10 mouse cellular contexts compared by ENCODE assay signal in the genomic region with DNA sequence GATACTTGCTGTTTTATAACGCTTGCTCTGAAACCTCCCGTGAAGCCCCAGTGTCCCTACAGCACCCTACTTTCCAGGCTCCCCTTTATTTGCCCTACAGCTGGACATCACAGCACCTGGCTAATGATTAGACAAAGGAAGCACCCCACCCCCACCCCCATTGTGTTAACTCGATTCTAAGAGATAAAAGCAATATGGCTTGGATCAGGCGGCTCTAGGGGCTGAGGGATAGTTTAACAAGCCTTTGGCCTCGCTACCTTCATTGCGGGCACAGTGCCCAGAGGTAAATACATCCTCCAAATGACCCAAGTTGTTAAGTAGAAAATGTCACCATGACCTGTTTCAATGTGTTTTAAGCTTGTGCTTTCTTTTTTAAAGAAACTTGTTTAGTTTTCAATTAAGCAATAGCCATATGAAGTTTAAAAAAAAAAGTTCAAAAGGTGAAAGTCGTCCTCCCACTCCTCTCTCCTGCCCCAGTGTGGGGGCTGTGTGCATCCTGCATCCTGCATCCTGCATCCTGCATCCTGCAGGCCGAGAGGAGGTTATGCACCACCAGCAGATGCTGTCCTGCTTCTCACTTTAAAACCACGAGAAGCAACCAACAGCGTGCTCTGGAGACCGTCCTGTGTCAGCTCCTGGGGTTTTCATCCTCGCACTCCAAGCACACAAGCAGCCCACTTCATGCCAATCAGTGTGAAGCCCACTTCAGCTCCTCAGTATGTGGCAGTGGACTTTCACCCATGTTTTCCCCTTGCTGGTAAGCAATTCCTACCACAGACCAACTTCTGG. TPM values are rescaled to one million over a fixed set of nuclear protein-coding genes. Genes with fewer than 3 reads are reported as not detected.
DNase-seq lines count a peak whose midpoint lies in the region; ATAC-seq and TF ChIP-seq lines count a peak whose summit lies in the region.
"Had no signal": no experiment of that assay in that cellular context is flagged by ENCODE, and none has a peak within 500 bp of the region (broad histone marks: within the 10 kb centered on the region; RNA-seq: fewer than 3 reads in every experiment).

No protein-coding gene starts in this region.

- DNase-seq in forebrain, embryonic 10.5 days (ENCODE audit: extremely low spot score, low spot score): no peak
- no peak for DNase-seq in forebrain, embryonic 11.5 days (ENCODE audit: low spot score)
- DNase-seq in testis, postnatal 14 days (ENCODE audit: low spot score): no peak
- DNase-seq in c-Kit-positive CD71-positive TER-119-positive erythroid progenitor cells, embryonic 14.5 days (ENCODE audit: low spot score): no peak
- DNase-seq in cerebellum, adult 11 months: no peak
- DNase-seq: cerebellum, adult 9-11 months had no signal

- no peak for ATAC-seq in forebrain, embryonic 11.5 days (replicated peaks; ENCODE audit: low FRiP score)
- ATAC-seq in liver, embryonic 12.5 days: peak; percentile 63
- no peak for ATAC-seq in erythroblast, adult 5-6 weeks (replicated peaks; ENCODE audit: low FRiP score, poor library complexity, severe bottlenecking)

- peaks cover 10% of the 10 kb centered on the region; the same call in 1 of the 2 replicates for H3K36me3 ChIP-seq in forebrain, embryonic 10.5 days (replicated peaks)
- no peaks in the 10 kb centered on the region for H3K36me3 ChIP-seq in forebrain, embryonic 11.5 days (ENCODE audit: control insufficient read depth, insufficient read depth, low read length)
- no peaks in the 10 kb centered on the region; the same call in 1 of the 2 replicates for H3K36me3 ChIP-seq in testis, adult 2 months (ENCODE audit: control insufficient read depth, insufficient read depth, low read length)
- no peaks in the 10 kb centered on the region for H3K36me3 ChIP-seq in liver, embryonic 12.5 days

- H3K4me1 ChIP-seq in forebrain, embryonic 10.5 days: peaks cover 43% of the 10 kb centered on the region
- peaks cover 4% of the 10 kb centered on the region for H3K4me1 ChIP-seq in forebrain, embryonic 11.5 days (replicated peaks; ENCODE audit: control insufficient read depth, insufficient read depth, low read length)
- 0 out of 2 replicates have a peak, but pooled peaks cover 4% of the 10 kb centered on the region for H3K4me1 ChIP-seq in testis, adult 2 months (ENCODE audit: control insufficient read depth, insufficient read depth, low read length)
- peaks cover 8% of the 10 kb centered on the region; the same call in 1 of the 2 replicates for H3K4me1 ChIP-seq in liver, embryonic 12.5 days

- no peaks in the 10 kb centered on the region for H3K27me3 ChIP-seq in forebrain, embryonic 10.5 days (ENCODE audit: poor library complexity, severe bottlenecking)
- no peaks in the 10 kb centered on the region for H3K27me3 ChIP-seq in forebrain, embryonic 11.5 days (ENCODE audit: control insufficient read depth, insufficient read depth, low read length)
- no peaks in the 10 kb centered on the region for H3K27me3 ChIP-seq in testis, adult 2 months (ENCODE audit: control insufficient read depth, insufficient read depth, low read length)
- no peaks in the 10 kb centered on the region for H3K27me3 ChIP-seq in liver, embryonic 12.5 days (replicated peaks)
- H3K27me3 ChIP-seq: heart, embryonic 15.5 days had no signal

- no peak for TF ChIP-seq POLR2A in testis, adult 2 months (IDR thresholded peaks at IDR 0.05; ENCODE audit: control insufficient read depth, low read depth, low read length)

- no peak overlapping the region for H3K9ac ChIP-seq in forebrain, embryonic 11.5 days (ENCODE audit: low read length)
- H3K9ac ChIP-seq in liver, embryonic 12.5 days: no peak overlapping the region
- H3K9ac ChIP-seq: heart, embryonic 15.5 days had no signal

- H3K9me3 ChIP-seq in forebrain, embryonic 10.5 days: no peaks in the 10 kb centered on the region
- no peaks in the 10 kb centered on the region for H3K9me3 ChIP-seq in forebrain, embryonic 11.5 days (ENCODE audit: control insufficient read depth, low read length)
- H3K9me3 ChIP-seq in liver, embryonic 12.5 days (replicated peaks): no peaks in the 10 kb centered on the region
- H3K9me3 ChIP-seq: heart, embryonic 15.5 days had no signal

- H3K4me2 ChIP-seq in forebrain, embryonic 11.5 days (ENCODE audit: low read depth, low read length, severe bottlenecking): no peak overlapping the region
- peak overlapping the region; percentile 16; the same call in 1 of the 2 replicates for H3K4me2 ChIP-seq in liver, embryonic 12.5 days
- H3K4me2 ChIP-seq: heart, embryonic 15.5 days had no signal

- no peak overlapping the region for H3K4me3 ChIP-seq in forebrain, embryonic 10.5 days
- H3K4me3 ChIP-seq in forebrain, embryonic 11.5 days (ENCODE audit: low read depth, low read length): no peak overlapping the region
- H3K4me3 ChIP-seq in testis, adult 2 months (ENCODE audit: control insufficient read depth, low read depth, low read length): peak overlapping the region; percentile 47
- no peak overlapping the region for H3K4me3 ChIP-seq in liver, embryonic 12.5 days
- H3K4me3 ChIP-seq: heart, embryonic 15.5 days had no signal

- WGBS in forebrain, embryonic 10.5 days: 52% methylated on average over 12 of the region's 12 CpGs
- 60% methylated on average over 12 of the region's 12 CpGs for WGBS in forebrain, embryonic 11.5 days
- WGBS in liver, embryonic 12.5 days (ENCODE audit: insufficient replicate concordance): 53% methylated on average over 12 of the region's 12 CpGs

- no peak for TF ChIP-seq CTCF in testis, adult 2 months (IDR thresholded peaks at IDR 0.05; ENCODE audit: control insufficient read depth, insufficient read depth, insufficient replicate concordance, low read depth, low read length)

- peak overlapping the region; percentile 58; the same call in 1 of the 2 replicates for H3K27ac ChIP-seq in forebrain, embryonic 10.5 days
- H3K27ac ChIP-seq in forebrain, embryonic 11.5 days (ENCODE audit: low read depth, low read length): no peak overlapping the region
- H3K27ac ChIP-seq in testis, adult 2 months (ENCODE audit: control insufficient read depth, insufficient read depth, low read depth, low read length): no peak overlapping the region
- peak overlapping the region; percentile 40; the same call in 1 of the 2 replicates for H3K27ac ChIP-seq in liver, embryonic 12.5 days
- H3K27ac ChIP-seq: heart, embryonic 15.5 days had no signal

RNA-seq across cellular contexts. Expression of gene Traf3ip2, which starts 12.3 kb away (rescaled TPM):
- 10.3 and 11.7 TPM in 2 replicates for polyA plus RNA-seq in forebrain, embryonic 10.5 days (2016; fragmentation: Nextera tagmentation; extraction: Ambion mirVana)
- 3.8 and 5.4 TPM in 2 replicates for polyA plus RNA-seq in forebrain, embryonic 11.5 days (2014; fragmentation: Nextera tagmentation; extraction: Ambion mirVana)
- 1.1 and 2.6 TPM in 2 replicates for polyA plus RNA-seq in testis, adult 2 months (2012; rRNA removed)
- polyA plus RNA-seq in liver, embryonic 12.5 days (2016; fragmentation: Nextera tagmentation; extraction: Ambion mirVana): 2.1 and 3.1 TPM in 2 replicates
- not detected in 2 replicates for total RNA-seq in erythroblast, adult 5-6 weeks (2015; ENCODE audit: low replicate concordance)
- 0.70 TPM in 1 of 2 replicates, not detected in the other for total RNA-seq in erythroblast, adult 5-6 weeks (2017; ENCODE audit: low replicate concordance)

Comparison
In these comparisons a context has a peak if more than half of its experiments do, and no peak if none do; other contexts are left out.
1. H3K27ac ChIP-seq: peak in forebrain, embryonic 10.5 days (single experiment) and liver, embryonic 12.5 days (single experiment); none in forebrain, embryonic 11.5 days (single experiment) and testis, adult 2 months (single experiment).